Mouse (Mus musculus) right cerebral cortex, postnatal 25 days (tissue): ENCODE results near the gene Fam169b.
"Not testable (repeated sequence)": the region's sequence is repeated elsewhere in the genome, so short reads cannot be mapped to it uniquely, and the experiment has no call there.

Source experiments
- DNase-seq: peaks from one replicate; pipeline ENCODE4 v3.0.0; 2022

Gene Fam169b

DNA sequence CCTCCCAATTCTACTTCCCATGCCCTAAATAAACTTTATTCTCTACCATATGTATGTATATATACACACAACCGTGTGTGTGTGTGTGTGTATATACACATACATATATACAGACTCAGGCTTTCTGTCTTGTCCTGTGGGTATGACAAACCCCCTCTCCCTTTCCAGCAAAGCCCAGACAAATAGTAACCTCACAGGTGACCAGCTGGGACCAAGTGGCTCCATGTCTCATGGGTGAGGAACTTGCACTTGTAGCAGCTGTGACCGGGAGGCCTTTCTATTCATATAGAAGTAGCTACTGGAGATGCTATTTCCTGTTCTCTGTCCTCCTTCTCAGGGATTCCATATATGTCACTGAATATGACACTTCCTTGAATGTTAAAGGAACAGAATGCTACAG lies 13.9 kb downstream of the Fam169b start:
- no peak for DNase-seq

DNA sequence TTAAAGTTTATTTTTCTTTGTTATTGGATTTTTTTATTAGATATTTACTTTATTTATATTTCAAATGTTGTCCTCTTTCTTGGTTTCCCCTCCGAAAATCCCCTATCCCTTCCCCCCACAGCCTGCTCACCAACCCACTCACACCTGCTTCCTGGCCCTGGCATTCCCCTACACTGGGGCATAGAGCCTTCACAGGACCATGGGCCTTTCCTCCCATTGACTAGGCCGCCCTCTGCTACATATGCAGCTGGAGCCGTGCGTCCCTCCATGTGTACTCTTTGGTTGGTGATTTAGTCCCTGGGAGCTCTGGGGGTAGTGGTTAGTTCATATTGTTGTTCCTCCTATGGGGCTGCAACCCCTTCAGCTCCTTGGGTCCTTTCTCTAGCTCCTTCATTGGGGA lies 14.4 kb downstream of the Fam169b start:
- DNase-seq: not testable (repeated sequence)

DNA sequence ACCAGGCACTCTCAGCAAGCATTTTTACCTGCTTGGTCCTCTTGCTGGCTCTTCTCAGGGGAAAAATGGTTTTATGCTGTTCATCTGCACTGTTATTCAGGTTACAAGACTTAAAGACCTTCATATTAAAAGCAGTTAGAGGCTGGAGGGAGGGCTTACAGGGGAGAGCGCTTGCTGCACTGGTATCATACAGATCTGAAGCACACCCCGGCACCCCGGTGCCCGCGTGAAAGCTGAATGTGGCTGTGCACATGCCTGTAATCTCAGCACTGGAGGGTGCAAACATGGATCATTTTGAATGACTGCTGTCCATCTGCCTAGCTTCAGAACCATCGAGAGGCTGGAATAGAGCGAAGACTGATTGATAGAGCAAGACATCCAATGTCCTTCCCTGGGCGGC lies 15.4 kb downstream of the Fam169b start:
- no peak for DNase-seq

DNA sequence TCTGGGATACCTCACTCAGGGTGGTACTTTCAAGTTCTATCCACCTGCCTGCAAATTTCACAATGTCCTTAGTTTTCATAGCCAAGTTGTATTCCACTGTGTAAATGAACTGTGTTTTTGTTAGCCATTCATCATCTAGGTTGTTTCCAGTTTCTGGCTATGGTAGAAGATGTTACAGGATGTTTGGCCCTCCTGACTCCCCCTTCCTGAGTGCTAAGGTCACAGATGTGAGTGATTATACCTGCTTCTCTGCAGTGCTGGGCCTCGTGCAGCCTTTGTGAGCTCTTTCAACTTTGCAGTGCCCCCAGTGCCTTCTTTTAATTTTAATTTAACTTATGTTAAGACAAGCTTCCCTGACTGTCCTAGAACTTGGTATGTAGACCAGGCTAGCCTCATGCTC lies 18.0 kb downstream of the Fam169b start:
- no peak for DNase-seq

- DNase-seq: no peak
These were observed 20.6 kb downstream of the Fam169b start for GRCm38 (mm10) chr7:68293997-68294789.

DNA sequence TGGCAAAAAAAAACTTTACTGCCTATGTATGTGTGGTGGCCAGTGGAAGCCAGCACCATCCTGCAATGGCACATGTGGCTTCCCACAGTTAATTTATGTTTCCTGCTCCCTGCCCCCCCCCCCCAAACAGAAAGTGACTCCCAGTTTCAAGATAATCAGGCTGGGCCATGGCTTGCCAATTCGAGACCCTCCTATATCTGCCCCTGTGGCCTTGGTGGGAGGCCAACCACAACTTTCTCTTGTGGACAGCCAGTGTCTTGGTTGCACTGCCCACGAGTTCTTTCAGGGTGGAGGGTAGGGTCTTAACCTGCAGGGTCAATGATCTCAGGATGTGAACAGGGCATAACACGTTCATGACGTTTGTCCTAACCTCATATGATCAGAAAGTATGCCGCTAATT lies 22.8 kb downstream of the Fam169b start:
- DNase-seq: no peak

GRCm38 (mm10) chr7:68298381-68299076 lies 24.9 kb downstream of the Fam169b start:
- peak; percentile 16 for DNase-seq

DNA sequence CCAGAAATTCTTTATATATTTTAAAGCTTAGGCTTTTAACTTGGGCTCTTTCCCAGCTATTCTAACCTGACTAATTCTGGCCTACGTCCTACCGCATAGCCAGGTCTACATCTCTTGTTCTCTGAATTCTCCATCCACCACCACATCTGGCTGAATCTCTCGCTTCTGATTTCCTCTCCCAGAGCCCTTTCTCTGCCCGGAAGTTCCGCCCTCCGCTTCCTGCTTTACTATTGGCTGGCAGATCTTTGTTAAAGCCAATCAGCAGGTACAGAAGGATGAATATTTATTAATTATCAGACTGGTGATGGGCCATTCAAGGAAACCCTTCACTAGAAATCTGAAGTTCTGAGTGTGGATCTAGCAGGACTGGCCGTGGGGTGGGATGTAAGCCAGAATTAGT lies 27.5 kb downstream of the Fam169b start:
- DNase-seq: no peak

DNA sequence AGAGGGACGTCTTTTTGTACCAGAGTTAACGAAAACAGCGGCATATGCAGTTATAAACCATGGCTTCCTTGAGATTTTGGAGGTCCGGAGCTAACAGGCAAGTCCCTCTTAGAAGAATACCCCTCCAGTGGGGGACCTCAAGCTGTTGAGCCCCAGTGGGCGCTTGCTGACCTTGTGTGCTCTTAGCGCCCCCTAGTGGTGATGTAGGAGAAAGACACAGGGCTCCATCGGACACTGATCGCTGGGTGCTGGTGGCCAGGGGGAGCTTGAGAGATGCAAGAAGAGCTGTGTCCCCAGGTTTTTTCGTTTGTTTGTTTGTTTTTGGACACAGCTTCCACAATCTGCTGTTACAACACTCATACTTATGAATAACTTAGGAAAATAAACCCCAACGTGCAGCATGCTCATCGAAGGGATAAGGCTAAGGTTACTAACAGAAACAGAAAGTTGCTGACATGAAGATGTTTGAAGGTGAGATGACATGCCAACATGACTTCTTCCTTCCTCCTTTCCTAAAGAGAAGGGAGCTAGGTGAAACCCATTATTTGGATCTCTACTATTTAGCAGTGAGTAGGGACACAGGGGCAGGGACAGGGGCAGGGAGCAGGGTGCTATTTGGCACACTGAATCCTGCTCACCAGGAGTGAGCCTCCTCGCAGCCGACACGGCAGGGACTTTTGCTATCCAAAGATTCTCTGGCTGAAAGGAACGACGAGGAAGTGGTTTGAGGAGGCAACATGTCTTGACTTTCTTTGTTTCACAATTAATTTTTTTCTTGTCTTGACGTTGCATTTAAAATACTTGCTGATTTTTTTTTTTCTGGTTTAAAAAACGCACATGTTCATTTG lies 29.2 kb downstream of the Fam169b start:
- peak; percentile 61 for DNase-seq

GRCm38 (mm10) chr7:68303685-68304084 lies 30.0 kb downstream of the Fam169b start:
- no peak for DNase-seq

DNA sequence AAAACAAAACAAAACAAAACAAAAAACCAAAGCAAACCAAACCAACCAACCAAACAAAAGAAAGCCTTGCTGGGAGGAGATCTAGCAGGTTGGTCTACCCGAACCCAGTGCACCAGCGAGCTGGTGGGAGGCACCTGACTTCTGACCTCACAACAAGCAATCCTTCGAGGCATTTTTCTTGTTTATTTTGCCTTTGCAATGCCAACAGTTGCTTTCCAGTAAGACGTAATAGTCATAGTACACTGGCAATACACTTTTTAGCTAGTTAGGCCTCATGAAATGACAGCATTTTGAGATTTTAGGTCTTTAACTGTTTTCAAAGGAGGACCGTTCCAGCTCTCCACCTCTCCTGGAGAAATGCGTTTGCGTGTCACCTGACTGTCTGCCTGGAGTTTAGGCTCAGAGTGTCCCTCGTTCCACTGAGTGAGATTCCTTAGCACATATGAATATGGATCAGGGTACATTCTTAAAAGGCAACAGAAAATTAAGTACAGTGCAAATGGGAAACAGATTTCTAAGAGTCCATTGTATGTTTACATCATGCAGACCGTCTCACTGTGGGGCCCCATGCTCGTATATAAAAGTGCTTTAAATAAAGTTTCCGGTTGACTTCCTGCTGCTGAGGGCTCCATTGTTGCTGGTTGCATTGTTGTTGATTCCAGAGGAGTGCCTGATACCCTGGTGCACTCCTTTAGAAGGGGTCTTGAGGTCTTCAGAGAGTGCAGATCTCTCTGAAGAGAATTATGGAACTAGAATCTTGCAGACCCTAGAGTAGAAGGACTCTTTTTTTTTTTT lies 32.3 kb downstream of the Fam169b start:
- DNase-seq: no peak

DNA sequence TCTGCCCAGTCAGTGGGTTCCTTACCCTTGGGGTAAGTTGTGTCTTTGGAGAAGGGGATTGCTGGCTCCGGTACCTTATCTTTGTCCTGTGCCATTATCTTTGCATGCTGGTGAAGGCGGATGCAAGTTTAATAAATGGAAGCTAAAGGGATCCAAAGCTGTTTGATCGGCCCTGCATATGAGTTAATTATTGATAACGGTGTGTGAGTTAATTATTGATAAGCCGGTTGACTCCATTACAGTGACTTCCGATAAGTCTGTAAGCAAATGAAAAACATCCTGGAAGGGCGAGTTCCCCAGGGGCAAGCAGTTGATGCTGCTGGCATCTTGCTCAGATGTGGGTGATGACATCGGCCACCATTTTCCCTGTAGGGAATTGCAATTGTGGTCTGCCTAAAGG lies 33.1 kb downstream of the Fam169b start:
- no peak for DNase-seq

DNA sequence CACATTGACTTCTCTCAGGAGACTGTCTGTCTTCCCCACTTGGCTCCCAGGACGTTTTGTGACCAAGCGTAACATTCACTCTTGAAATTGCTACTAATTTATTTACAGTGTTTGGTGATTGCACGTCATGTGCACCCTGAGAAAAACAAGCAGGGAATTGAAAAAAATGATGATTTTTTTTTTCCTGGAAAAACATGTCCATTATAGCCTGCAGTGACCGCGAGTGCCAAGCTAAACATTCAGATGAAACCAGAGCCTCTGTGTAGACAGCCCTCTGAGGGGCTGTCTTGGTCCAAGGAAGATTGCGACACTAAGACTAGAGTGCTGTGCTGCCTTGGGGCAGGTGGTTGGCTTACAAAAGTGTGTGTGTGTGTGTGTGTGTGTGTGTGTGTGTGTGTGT lies 37.8 kb downstream of the Fam169b start:
- no peak for DNase-seq

DNA sequence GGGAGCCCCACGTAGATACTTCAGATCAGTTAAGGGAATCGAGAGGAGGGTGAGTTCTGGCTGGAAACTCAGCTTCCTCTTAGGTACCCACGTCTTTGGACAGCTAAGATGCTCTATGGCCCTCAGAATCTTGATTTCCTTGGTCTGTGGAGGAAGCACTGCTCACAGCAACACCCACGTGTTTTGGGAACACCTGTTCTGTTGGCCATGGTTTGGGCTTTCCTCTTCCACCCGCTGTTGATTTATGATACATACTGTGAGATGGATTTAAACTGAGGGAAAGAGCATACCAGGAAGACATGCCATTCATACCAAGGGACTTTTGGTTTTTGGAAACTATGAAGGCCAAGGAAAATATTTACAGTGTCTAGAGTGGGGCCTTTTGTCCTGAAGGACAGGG lies 38.8 kb downstream of the Fam169b start:
- no peak for DNase-seq

- DNase-seq: no peak
These were observed 39.6 kb downstream of the Fam169b start for GRCm38 (mm10) chr7:68313038-68313782.

DNA sequence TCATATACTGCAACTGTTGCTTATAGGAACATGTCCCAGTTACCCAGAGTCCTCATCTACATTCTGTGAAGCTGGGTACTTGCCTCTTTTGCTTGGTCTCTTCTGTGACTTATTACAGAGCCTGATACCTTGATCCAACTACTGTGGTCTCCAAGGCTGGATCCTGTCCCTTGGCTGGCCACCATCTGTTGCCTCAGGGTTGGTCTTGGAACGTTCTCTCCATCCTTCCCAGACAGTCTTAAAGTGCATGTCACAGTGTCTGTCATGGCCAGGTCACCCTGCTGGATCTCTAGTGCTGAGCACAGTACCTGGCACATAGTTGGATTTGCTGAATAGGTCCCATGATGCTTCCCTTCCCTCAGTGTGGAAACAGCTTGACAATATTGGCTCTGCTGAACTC lies 40.6 kb downstream of the Fam169b start:
- DNase-seq: no peak

GRCm38 (mm10) chr7:68315068-68315467 lies 41.4 kb downstream of the Fam169b start:
- DNase-seq: no peak

DNA sequence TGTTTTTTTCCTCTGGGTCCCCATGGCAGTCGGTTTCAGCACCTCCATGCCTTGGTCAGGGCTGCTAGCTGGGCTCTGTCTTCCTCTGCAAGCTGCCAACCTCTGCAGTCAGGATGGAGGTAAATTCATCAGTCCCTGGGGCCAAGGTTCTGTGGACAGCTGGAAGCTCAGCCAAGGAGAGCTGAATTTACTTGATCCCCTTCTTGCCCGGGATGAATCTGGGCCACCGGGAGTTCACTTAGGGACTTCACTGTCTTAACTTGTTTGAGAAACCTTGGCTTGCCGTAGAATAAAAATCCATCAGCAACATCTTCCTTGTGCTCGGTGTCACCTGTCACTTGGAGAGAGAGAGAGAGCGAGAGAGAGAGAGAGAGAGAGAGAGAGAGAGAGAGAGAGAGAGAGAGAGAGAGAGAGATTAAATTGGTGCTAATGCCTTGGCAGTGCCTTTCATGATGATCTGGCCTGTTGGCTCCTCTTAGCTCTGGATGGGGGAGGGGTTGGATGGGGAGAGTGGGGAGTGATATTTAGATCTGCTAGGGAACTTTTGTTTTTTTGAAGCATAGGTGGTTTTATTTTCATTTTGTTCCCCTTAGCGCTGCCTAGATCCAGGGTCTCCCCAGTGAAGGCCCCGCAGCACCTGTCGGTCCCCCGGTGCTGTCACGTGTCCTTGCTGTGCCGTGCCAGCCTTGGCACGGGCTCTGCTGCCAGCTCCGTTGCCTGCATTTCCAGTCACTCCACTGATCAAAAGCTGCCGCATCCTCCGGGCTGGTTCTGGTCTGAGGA lies 44.6 kb downstream of the Fam169b start:
- no peak for DNase-seq

DNA sequence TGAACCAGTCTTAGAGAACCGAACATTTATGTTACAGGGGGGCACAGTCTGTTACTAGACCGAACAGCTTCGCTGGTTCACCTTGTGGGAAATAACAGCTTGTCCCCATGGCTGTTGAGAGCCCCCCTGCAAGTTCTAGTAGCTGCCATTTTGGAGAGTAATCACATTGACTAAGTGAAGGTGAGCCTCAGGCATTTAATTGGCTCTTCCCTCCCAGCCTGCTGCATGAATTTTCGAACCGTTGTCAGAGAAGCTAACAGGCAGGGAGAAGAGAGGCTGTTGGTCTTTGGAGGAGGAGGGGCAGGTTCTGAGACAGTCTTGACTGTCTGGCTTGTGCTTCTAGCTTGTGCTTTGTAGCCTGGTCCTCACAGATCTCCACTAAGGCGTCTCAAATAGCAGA lies 45.3 kb downstream of the Fam169b start:
- DNase-seq: no peak

DNA sequence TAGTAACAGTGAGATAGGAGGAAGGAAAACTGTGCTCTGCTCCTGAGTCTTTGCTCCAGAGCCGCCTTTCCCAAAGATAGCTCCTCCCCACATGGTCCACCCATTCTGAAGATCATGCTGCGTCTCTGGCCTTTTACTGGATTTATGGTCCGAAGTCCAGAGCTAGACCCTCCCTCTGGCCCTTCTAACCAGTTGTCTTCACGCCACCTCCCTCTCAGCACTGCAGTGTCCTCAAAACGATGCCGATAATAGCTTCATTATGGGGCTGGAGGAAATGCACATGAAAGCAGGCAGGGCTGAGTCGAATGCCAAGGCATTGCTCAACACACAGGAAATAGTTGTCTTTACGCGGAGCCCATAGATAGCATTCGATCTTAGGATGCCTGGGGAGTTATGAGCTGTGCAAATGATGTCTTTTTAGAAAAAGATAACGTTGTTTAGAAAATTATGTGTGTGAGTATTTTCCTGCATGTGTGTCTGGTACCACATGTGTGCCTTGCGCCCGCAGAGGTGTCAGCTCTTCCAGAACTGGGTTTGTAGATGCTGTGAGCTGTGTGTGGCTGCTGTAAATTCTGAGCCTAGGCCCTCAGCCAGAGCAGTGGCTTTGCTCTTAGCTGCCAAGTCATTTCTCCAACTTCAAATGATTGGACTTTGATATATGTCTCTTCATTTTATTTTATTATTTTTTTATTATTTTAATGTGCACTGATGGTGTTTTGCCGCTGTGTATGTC lies 46.6 kb downstream of the Fam169b start:
- DNase-seq: no peak
